Mouse (Mus musculus) adipose tissue, adult 10 weeks (tissue): Measurements from ENCODE around the gene 4930415O20Rik. TPM values are rescaled to one million over a fixed set of nuclear protein-coding genes. Genes with fewer than 3 reads are reported as not detected.

Experiments used
- polyA plus RNA-seq: library from polyadenylated mRNA; stranded (reverse); fragments of 350-450 nt; fragmentation: Illumina TruSeq; extraction: RNeasy Lipid Tissue Mini Kit (QIAGEN cat#74804); gene quantifications from one replicate; pipeline ENCODE4 v1.2.3, GENCODE M21; 2014; ENCODE audit warnings: low read depth, low replicate concordance

4930415O20Rik gene
- 1.9 TPM for polyA plus RNA-seq

DNA sequence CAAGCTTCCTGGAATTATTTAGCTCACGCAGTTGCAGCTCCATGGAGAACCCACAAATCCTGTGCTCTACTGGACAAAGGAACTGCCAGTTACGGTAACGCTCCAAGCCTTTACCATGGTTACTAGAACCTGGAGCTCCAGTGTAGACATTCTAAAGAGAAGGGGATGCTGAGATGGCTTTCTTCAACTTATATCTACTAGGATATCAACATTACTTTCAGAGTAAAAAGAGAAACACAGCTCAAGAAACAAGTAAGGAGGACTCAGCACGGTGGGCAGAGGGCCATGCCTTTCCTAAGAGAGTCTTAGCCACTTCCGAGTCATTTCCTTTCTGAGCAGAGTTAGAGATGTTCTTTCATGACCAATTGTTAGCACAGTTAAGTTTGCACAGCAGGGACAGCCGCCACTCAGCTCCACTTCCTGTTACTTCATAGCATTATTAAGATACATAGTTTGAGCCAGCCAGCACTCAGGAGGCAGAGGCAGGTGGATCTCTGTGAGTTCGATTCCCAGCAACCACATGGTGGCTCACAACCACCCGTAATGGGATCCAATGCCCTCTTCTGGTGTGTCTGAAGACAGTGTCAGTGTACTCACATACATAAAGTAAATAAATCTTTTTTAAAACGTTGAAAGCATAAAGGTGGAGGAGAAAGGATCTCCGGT lies at the start of gene 4930415O20Rik, which contains the start of gene Ccnt1:
Gene 4930415O20Rik, plus strand, starts transcription at position 132 of the 666 bp plus-strand sequence.
Gene Ccnt1, minus strand, starts transcription at position 51 of the 666 bp plus-strand sequence.

GRCm38 (mm10) chr15:98533881-98534627 lies 36.8 kb upstream of the 4930415O20Rik start, which contains the start of gene Kansl2:
Kansl2 (minus strand) TSS chr15:98534264.

DNA sequence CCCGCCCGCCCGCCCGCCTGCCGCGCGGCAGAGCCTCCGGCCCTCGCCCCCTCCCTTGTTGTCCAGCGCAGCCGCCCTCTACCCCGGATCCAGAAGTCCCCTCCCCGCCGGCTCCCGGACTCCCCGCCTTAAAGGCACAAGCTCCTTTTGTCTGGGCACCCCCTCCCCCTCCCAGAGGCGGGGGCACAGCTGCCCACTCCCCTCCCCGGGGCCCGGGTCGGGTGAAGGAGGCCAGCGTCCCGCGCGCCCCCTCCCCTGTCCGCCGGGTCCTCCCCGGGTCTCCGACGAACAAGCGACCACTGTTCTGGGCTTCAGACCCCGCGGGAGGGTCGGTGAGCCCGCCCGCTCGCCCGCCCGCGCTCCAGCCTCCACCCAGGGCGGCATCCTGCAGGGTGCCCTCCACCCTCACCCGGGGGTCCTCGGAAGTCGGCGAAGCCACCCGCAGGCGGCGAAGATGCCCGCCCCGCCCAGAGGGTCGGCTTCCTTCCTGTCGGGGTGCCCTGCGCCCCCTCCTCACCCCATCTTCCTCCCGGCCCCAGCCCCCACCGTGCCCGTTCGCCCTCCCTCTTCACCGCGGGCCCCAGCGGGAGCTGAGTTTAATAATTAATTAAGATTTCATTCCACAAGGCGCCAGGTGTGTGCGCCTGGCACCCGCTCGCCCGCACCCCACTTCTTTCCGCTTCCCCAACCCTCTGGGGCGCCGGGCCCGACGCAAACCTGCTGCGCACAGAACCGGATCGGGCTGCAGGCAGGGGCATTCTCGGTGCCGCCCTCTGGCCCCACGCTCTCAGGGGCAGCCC lies 38.7 kb downstream of the 4930415O20Rik start, which contains the start of gene Adcy6:
Gene Adcy6, minus strand, starts transcription at position 746 of the 800 bp plus-strand sequence.

DNA sequence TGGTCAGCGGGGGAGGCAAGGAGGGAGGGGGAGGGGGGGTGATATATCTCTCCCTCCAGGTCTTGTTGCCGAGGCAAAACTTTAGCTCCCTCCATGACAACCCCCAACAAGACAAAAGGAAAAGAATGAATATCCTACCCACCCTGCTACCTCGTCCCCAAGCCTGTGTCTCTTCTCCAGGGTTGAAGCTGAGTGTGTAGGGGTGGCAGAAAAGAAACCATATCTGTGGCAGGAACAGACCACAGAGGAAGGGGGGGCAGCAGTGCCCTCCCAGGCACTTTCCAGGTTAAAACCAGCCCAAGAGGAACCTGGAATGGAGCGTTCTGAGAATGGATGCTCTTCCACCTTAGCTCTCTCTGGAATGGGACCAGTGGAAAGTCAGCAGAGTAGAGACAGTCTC lies 59.7 kb downstream of the 4930415O20Rik start, which contains the start of gene Cacnb3:
Gene Cacnb3, plus strand, starts transcription at position 301 of the 400 bp plus-strand sequence.

Other genes with a start within 250 kb of the 4930415O20Rik start
- not detected for gene Olfr284, start 230.0 kb upstream of the 4930415O20Rik start, polyA plus RNA-seq
- gene Olfr283, start 190.1 kb upstream of the 4930415O20Rik start, polyA plus RNA-seq = not detected
- not detected for gene Olfr282, start 139.8 kb upstream of the 4930415O20Rik start, polyA plus RNA-seq
- gene Olfr281, start 118.4 kb upstream of the 4930415O20Rik start, polyA plus RNA-seq = not detected
- gene OR5BS1P, start 101.1 kb upstream of the 4930415O20Rik start, polyA plus RNA-seq = not detected
- gene Lalba, start 88.3 kb upstream of the 4930415O20Rik start, polyA plus RNA-seq = not detected
- not detected for gene Olfr279, start 78.6 kb upstream of the 4930415O20Rik start, polyA plus RNA-seq
- 45.0 TPM for gene Kansl2, start 36.7 kb upstream of the 4930415O20Rik start, polyA plus RNA-seq
- 22.9 TPM for gene Ccnt1, start 81 bp upstream of the 4930415O20Rik start, polyA plus RNA-seq
- 87.3 TPM for gene Adcy6, start 39.1 kb downstream of the 4930415O20Rik start, polyA plus RNA-seq
- 7.3 TPM for gene Cacnb3, start 59.8 kb downstream of the 4930415O20Rik start, polyA plus RNA-seq
- 45.2 TPM for gene Ddx23, start 91.9 kb downstream of the 4930415O20Rik start, polyA plus RNA-seq
- gene Rnd1, start 106.5 kb downstream of the 4930415O20Rik start, polyA plus RNA-seq = 1.3 TPM
- gene Ccdc65, start 137.2 kb downstream of the 4930415O20Rik start, polyA plus RNA-seq = 5.6 TPM
- 41.6 TPM for gene Fkbp11, start 157.2 kb downstream of the 4930415O20Rik start, polyA plus RNA-seq
- 114 TPM for gene Arf3, start 192.2 kb downstream of the 4930415O20Rik start, polyA plus RNA-seq
- 2.8 TPM for gene Wnt10b, start 207.1 kb downstream of the 4930415O20Rik start, polyA plus RNA-seq
- not detected for gene Wnt1, start 218.9 kb downstream of the 4930415O20Rik start, polyA plus RNA-seq
- gene Ddn, start 238.5 kb downstream of the 4930415O20Rik start, polyA plus RNA-seq = not detected